38 mouse cellular contexts compared by ENCODE assay signal in the genomic region with DNA sequence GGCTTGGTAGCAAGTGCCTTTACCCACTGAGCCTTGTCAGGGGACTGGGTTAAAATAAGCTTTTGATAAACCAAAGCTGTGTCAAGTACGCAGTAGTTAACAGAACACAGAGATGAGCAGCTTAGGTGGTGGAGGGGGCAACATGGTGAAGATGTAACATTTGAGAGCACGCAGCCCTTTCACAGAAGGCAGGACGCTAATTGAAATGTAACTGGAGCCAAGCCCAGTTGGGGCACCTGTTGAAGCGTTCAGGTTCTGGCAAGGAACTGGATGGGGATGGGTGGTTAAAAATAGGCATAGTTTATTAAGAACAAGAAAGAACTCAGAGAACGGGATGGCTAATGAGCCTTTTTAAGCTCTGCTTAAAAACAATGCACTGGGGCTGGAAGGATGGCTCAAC. TPM values are rescaled to one million over a fixed set of nuclear protein-coding genes. Genes with fewer than 3 reads are reported as not detected.
DNase-seq lines count a peak whose midpoint lies in the region; ATAC-seq lines count a peak whose summit lies in the region.
"Had no signal": no experiment of that assay in that cellular context is flagged by ENCODE, and none has a peak within 500 bp of the region (broad histone marks: within the 10 kb centered on the region; RNA-seq: fewer than 3 reads in every experiment).

No protein-coding gene starts in this region.

- H3K9ac ChIP-seq in heart, embryonic 16.5 days (ENCODE audit: low read length) = 0 out of 2 replicates have a peak overlapping the region, but pooled peaks have one; percentile 15
- H3K9ac ChIP-seq: forebrain, embryonic 13.5 days; hindbrain, embryonic 12.5 days; limb, embryonic 13.5 days; lung, embryonic 15.5 days; stomach, embryonic 15.5 days had no signal

- intact Hi-C loops in gastrocnemius, postnatal 14 days (cut with DNase I; ENCODE audit: low total_unique reads) = no loop called here

- H3K4me1 ChIP-seq in heart, embryonic 16.5 days (ENCODE audit: control insufficient read depth, insufficient read depth, low read length) = peaks cover 5% of the 10 kb centered on the region; the same call in 1 of the 2 replicates
- H3K4me1 ChIP-seq: forebrain, embryonic 13.5 days; hindbrain, embryonic 12.5 days; stomach, embryonic 15.5 days had no signal

- H3K9me3 ChIP-seq in heart, embryonic 16.5 days (replicated peaks; ENCODE audit: control insufficient read depth, low read length) = no peaks in the 10 kb centered on the region
- H3K9me3 ChIP-seq: forebrain, embryonic 13.5 days; hindbrain, embryonic 12.5 days; limb, embryonic 13.5 days; lung, embryonic 15.5 days; stomach, embryonic 15.5 days had no signal

- peak; percentile 14 for DNase-seq in cerebellum, adult 9-10 months
- DNase-seq in cerebellum, adult 8-10 months = no peak
- peak; percentile 16 for DNase-seq in gastrocnemius, postnatal 14 days
- DNase-seq in gastrocnemius, postnatal 4 days (ENCODE audit: low spot score in 2 of 2) = no peak
- no peak for DNase-seq in heart, adult 9 months (ENCODE audit: low spot score in 2 of 2)
- peak; percentile 66 for DNase-seq in layer of hippocampus, postnatal 10 days (ENCODE audit: low spot score in 2 of 2)
- no peak for DNase-seq in layer of hippocampus, adult 8-10 months (ENCODE audit: low spot score in 2 of 2)
- DNase-seq: adrenal gland, adult 2 months; adrenal gland, postnatal 36 days; kidney, adult 9 months; kidney, postnatal 14 days; right cerebral cortex, postnatal 25 days had no signal

- WGBS in heart, embryonic 16.5 days = 48% methylated on average over 5 of the region's 5 CpGs

- peak; percentile 41; the same call in 1 of the 2 replicates for ATAC-seq in heart, embryonic 16.5 days (replicated peaks; ENCODE audit: extremely low read depth, insufficient read depth, low FRiP score)
- ATAC-seq: activated CD4-positive, CD25-positive, alpha-beta regulatory T cell, adult 4 months; forebrain, embryonic 13.5 days; intestine, postnatal 0 days; midbrain, embryonic 16.5 days had no signal

- H3K27ac ChIP-seq in heart, embryonic 16.5 days (ENCODE audit: low read length) = peak overlapping the region; percentile 65
- H3K27ac ChIP-seq: forebrain, embryonic 13.5 days; hindbrain, embryonic 12.5 days; limb, embryonic 13.5 days; lung, embryonic 15.5 days; stomach, embryonic 15.5 days had no signal

- H3K27me3 ChIP-seq in heart, embryonic 16.5 days (ENCODE audit: control insufficient read depth, insufficient read depth, low read length) = no peaks in the 10 kb centered on the region
- H3K27me3 ChIP-seq: CH12.LX; forebrain, embryonic 13.5 days; hindbrain, embryonic 12.5 days; limb, embryonic 13.5 days; lung, embryonic 15.5 days; stomach, embryonic 15.5 days had no signal

- no peaks in the 10 kb centered on the region for H3K36me3 ChIP-seq in heart, embryonic 16.5 days (ENCODE audit: control insufficient read depth, insufficient read depth)
- H3K36me3 ChIP-seq: hindbrain, embryonic 12.5 days; limb, embryonic 13.5 days; lung, embryonic 15.5 days; stomach, embryonic 15.5 days had no signal

- H3K4me2 ChIP-seq in heart, embryonic 16.5 days (ENCODE audit: low read depth, low read length) = no peak overlapping the region
- H3K4me2 ChIP-seq: forebrain, embryonic 13.5 days; hindbrain, embryonic 12.5 days; limb, embryonic 13.5 days; liver, embryonic 11.5 days; lung, embryonic 15.5 days; midbrain, embryonic 11.5 days; stomach, embryonic 15.5 days had no signal

- H3K4me3 ChIP-seq in heart, embryonic 16.5 days (ENCODE audit: low read length) = no peak overlapping the region
- H3K4me3 ChIP-seq: forebrain, embryonic 13.5 days; hindbrain, embryonic 12.5 days; limb, embryonic 13.5 days; lung, embryonic 15.5 days; stomach, embryonic 15.5 days had no signal

RNA-seq across cellular contexts. Expression of a gene that starts 24.1 kb away (rescaled TPM):
- total RNA-seq in gastrocnemius, postnatal 14 days (2021) = not detected
- total RNA-seq in gastrocnemius, postnatal 4 days (2021) = not detected
- not detected in 2 replicates for polyA plus RNA-seq in heart, embryonic 16.5 days (2015; fragmentation: Nextera tagmentation; extraction: Ambion mirVana)
- total RNA-seq in layer of hippocampus, postnatal 10 days (2021) = not detected
- total RNA-seq in layer of hippocampus, adult 8-10 months (2022) = not detected
- total RNA-seq: CH12.LX; ES-E14; gastrocnemius, adult 18-20 months; granulocyte monocyte progenitor cell, adult 5-6 weeks; heart, postnatal 10 days; layer of hippocampus, adult 18-20 months; left cerebral cortex, adult 18-20 months; left cerebral cortex, postnatal 25 days; megakaryocyte, adult 5-6 weeks had no signal
- polyA plus RNA-seq: C2C12; embryonic facial prominence, embryonic 11.5 days; forebrain, embryonic 13.5 days; frontal cortex, adult 2 months; hindbrain, embryonic 12.5 days; limb, embryonic 13.5 days; liver, embryonic 11.5 days; liver, embryonic 16.5 days; lung, embryonic 15.5 days; midbrain, embryonic 11.5 days; midbrain, embryonic 16.5 days; neural tube, embryonic 11.5 days; stomach, embryonic 15.5 days had no signal

RNA-seq across cellular contexts. Expression of a gene that starts 28.5 kb away (rescaled TPM):
- total RNA-seq in gastrocnemius, postnatal 14 days (2021) = 10 to 100 TPM; 23.1 to 29.6 TPM
- 10 to 100 TPM; 54.5 to 65.3 TPM for total RNA-seq in gastrocnemius, postnatal 4 days (2021)
- polyA plus RNA-seq in heart, embryonic 16.5 days (2015; fragmentation: Nextera tagmentation; extraction: Ambion mirVana) = 14.9 and 17.6 TPM in 2 replicates
- total RNA-seq in layer of hippocampus, postnatal 10 days (2021) = 10 to 100 TPM; 23.3 to 27.6 TPM
- 10 to 100 TPM; 18.6 to 22.1 (median 20.0) TPM for total RNA-seq in layer of hippocampus, adult 8-10 months (2022)
- total RNA-seq: CH12.LX; megakaryocyte, adult 5-6 weeks; neutrophil, adult 5-6 weeks had no signal
- polyA plus RNA-seq: activated CD4-positive, CD25-positive, alpha-beta regulatory T cell, adult 4 months had no signal

RNA-seq across cellular contexts. Expression of a gene that starts 43.7 kb away (rescaled TPM):
- 10 to 100 TPM; 24.1 to 24.7 TPM for total RNA-seq in gastrocnemius, postnatal 14 days (2021)
- 10 to 100 TPM; 23.7 to 26.6 TPM for total RNA-seq in gastrocnemius, postnatal 4 days (2021)
- polyA plus RNA-seq in heart, embryonic 16.5 days (2015; fragmentation: Nextera tagmentation; extraction: Ambion mirVana) = 69.8 and 74.8 TPM in 2 replicates
- total RNA-seq in layer of hippocampus, postnatal 10 days (2021) = 10 to 100 TPM; 32.5 to 33.7 TPM
- total RNA-seq in layer of hippocampus, adult 8-10 months (2022) = 10 to 100 TPM; 23.0 to 33.2 (median 28.8) TPM

RNA-seq across cellular contexts. Expression of a gene that starts 43.9 kb away (rescaled TPM):
- total RNA-seq in gastrocnemius, postnatal 14 days (2021) = 10 to 100 TPM; 19.5 to 21.4 TPM
- total RNA-seq in gastrocnemius, postnatal 4 days (2021) = 10 to 100 TPM; 35.6 to 39.7 TPM
- 72.8 and 73.3 TPM in 2 replicates for polyA plus RNA-seq in heart, embryonic 16.5 days (2015; fragmentation: Nextera tagmentation; extraction: Ambion mirVana)
- total RNA-seq in layer of hippocampus, postnatal 10 days (2021) = 10 to 100 TPM; 30.4 to 31.4 TPM
- total RNA-seq in layer of hippocampus, adult 8-10 months (2022) = 10 to 100 TPM; 29.1 to 36.5 (median 32.4) TPM

RNA-seq across cellular contexts. Expression of a gene that starts 52.9 kb away (rescaled TPM):
- 10 to 100 TPM; 22.3 to 27.2 TPM for total RNA-seq in gastrocnemius, postnatal 14 days (2021)
- total RNA-seq in gastrocnemius, postnatal 4 days (2021) = 10 to 100 TPM; 42.8 to 43.1 TPM
- polyA plus RNA-seq in heart, embryonic 16.5 days (2015; fragmentation: Nextera tagmentation; extraction: Ambion mirVana) = 30.5 and 39.0 TPM in 2 replicates
- 10 to 100 TPM; 42.6 to 43.3 TPM for total RNA-seq in layer of hippocampus, postnatal 10 days (2021)
- total RNA-seq in layer of hippocampus, adult 8-10 months (2022) = 10 to 100 TPM; 47.2 to 58.6 (median 51.2) TPM

Comparison
In these comparisons a context has a peak if more than half of its experiments do, and no peak if none do; other contexts are left out.
1. DNase-seq: peak in cerebellum, adult 9-10 months (single experiment), gastrocnemius, postnatal 14 days (single experiment) and layer of hippocampus, postnatal 10 days (2 of 2); none in cerebellum, adult 8-10 months (single experiment), gastrocnemius, postnatal 4 days (0 of 2), heart, adult 9 months (0 of 2) and layer of hippocampus, adult 8-10 months (0 of 2).